8 mouse cellular contexts compared by ENCODE assay signal in genomic region chr1:89580031-89580998, GRCm38 (mm10).
DNase-seq lines count a peak whose midpoint lies in the region; ATAC-seq and TF ChIP-seq lines count a peak whose summit lies in the region.

No protein-coding gene starts in this region.

- no peaks in the 10 kb centered on the region for H3K9me3 ChIP-seq in embryonic facial prominence, embryonic 14.5 days (ENCODE audit: control insufficient read depth, low read length)
- no peaks in the 10 kb centered on the region for H3K9me3 ChIP-seq in heart, embryonic 10.5 days
- H3K9me3 ChIP-seq in kidney, embryonic 16.5 days (ENCODE audit: low read length), result no peaks in the 10 kb centered on the region

- H3K9ac ChIP-seq in embryonic facial prominence, embryonic 14.5 days (ENCODE audit: low read depth, low read length), result peak overlapping the region; percentile 71
- peak overlapping the region; percentile 76 for H3K9ac ChIP-seq in kidney, embryonic 16.5 days (replicated peaks; ENCODE audit: low read length)
- peak overlapping the region; percentile 66 for H3K9ac ChIP-seq in liver, adult 2 months (ENCODE audit: low read depth, low read length)

- peak; percentile 87 for ATAC-seq in embryonic facial prominence, embryonic 14.5 days (ENCODE audit: low read depth)
- peak; percentile 84 for ATAC-seq in kidney, embryonic 16.5 days (ENCODE audit: low FRiP score, low TSS enrichment)

- peak; percentile 51 to 73 for DNase-seq in spleen, postnatal 4 days (ENCODE audit: low spot score in 2 of 2)
- DNase-seq in spleen, postnatal 36 days (ENCODE audit: low spot score in 2 of 2), result no peak
- DNase-seq in embryonic facial prominence, embryonic 14.5 days (ENCODE audit: low spot score), result peak; percentile 91
- DNase-seq in heart, embryonic 10.5 days (ENCODE audit: low spot score), result no peak
- no peak for DNase-seq in liver, adult 2 months (ENCODE audit: extremely low read depth, low read depth, low spot score)
- peak; percentile 80 for DNase-seq in neural tube, embryonic 10.5 days (ENCODE audit: extremely low spot score, low spot score)
- DNase-seq in thymus, postnatal 0 days (ENCODE audit: low spot score), result peak; percentile 37

- TF ChIP-seq POLR2A in liver, adult 2 months (IDR thresholded peaks at IDR 0.05; ENCODE audit: extremely low read depth, insufficient read depth, low read length), result no peak

- no peak for TF ChIP-seq CTCF in liver, adult 2 months (IDR thresholded peaks at IDR 0.05; ENCODE audit: low read depth, low read length)

- peaks cover 10% of the 10 kb centered on the region; the same call in 1 of the 2 replicates for H3K27me3 ChIP-seq in embryonic facial prominence, embryonic 14.5 days (replicated peaks; ENCODE audit: control insufficient read depth, insufficient read depth, low read length)
- peaks cover 28% of the 10 kb centered on the region for H3K27me3 ChIP-seq in heart, embryonic 10.5 days (ENCODE audit: insufficient read depth, poor library complexity, severe bottlenecking)
- H3K27me3 ChIP-seq in kidney, embryonic 16.5 days (ENCODE audit: insufficient read depth, low read length), result peaks cover 10% of the 10 kb centered on the region
- peaks cover 8% of the 10 kb centered on the region for H3K27me3 ChIP-seq in liver, adult 2 months (ENCODE audit: control insufficient read depth, insufficient read depth, low read length)

- H3K4me1 ChIP-seq in embryonic facial prominence, embryonic 14.5 days (ENCODE audit: control insufficient read depth, insufficient read depth, low read length), result peaks cover 24% of the 10 kb centered on the region
- peaks cover 53% of the 10 kb centered on the region for H3K4me1 ChIP-seq in heart, embryonic 10.5 days
- peaks cover 66% of the 10 kb centered on the region for H3K4me1 ChIP-seq in kidney, embryonic 16.5 days (ENCODE audit: insufficient read depth, low read length)
- H3K4me1 ChIP-seq in liver, adult 2 months (ENCODE audit: control insufficient read depth, insufficient read depth, low read length), result peaks cover 4% of the 10 kb centered on the region; the same call in 1 of the 2 replicates

- no peaks in the 10 kb centered on the region for H3K36me3 ChIP-seq in embryonic facial prominence, embryonic 14.5 days (ENCODE audit: control insufficient read depth, insufficient read depth, low read length)
- no peaks in the 10 kb centered on the region for H3K36me3 ChIP-seq in heart, embryonic 10.5 days
- H3K36me3 ChIP-seq in kidney, embryonic 16.5 days (ENCODE audit: insufficient read depth, low read length), result no peaks in the 10 kb centered on the region
- H3K36me3 ChIP-seq in liver, adult 2 months (ENCODE audit: control insufficient read depth, insufficient read depth, low read length), result no peaks in the 10 kb centered on the region

- H3K4me3 ChIP-seq in embryonic facial prominence, embryonic 14.5 days (ENCODE audit: low read depth, low read length), result peak overlapping the region; percentile 71
- peak overlapping the region; percentile 81 for H3K4me3 ChIP-seq in heart, embryonic 10.5 days
- H3K4me3 ChIP-seq in kidney, embryonic 16.5 days (ENCODE audit: low read length), result peak overlapping the region; percentile 71
- peak overlapping the region; percentile 61 for H3K4me3 ChIP-seq in liver, adult 2 months (ENCODE audit: insufficient read depth, low read depth, low read length)

- 0% methylated on average over 20 of the region's 146 CpGs for WGBS in embryonic facial prominence, embryonic 14.5 days
- 3% methylated on average over 138 of the region's 146 CpGs for WGBS in heart, embryonic 10.5 days
- WGBS in kidney, embryonic 16.5 days, result under 1% methylated on average over 97 of the region's 146 CpGs
- WGBS in liver, adult 2 months, result 3% methylated on average over 137 of the region's 146 CpGs

- H3K79me2 ChIP-seq in liver, adult 2 months (ENCODE audit: control insufficient read depth, insufficient read depth, low read length), result peaks cover 26% of the 10 kb centered on the region

- peak overlapping the region; percentile 100 for H3K4me2 ChIP-seq in embryonic facial prominence, embryonic 14.5 days (ENCODE audit: low read depth, low read length)
- H3K4me2 ChIP-seq in kidney, embryonic 16.5 days (replicated peaks; ENCODE audit: low read depth, low read length), result peak overlapping the region; percentile 100

- H3K27ac ChIP-seq in embryonic facial prominence, embryonic 14.5 days (replicated peaks; ENCODE audit: low read depth, low read length), result peak overlapping the region; percentile 65
- H3K27ac ChIP-seq in heart, embryonic 10.5 days, result peak overlapping the region; percentile 88
- peak overlapping the region; percentile 59 for H3K27ac ChIP-seq in kidney, embryonic 16.5 days (ENCODE audit: low read length)
- H3K27ac ChIP-seq in liver, adult 2 months (replicated peaks; ENCODE audit: insufficient read depth, low read depth, low read length), result no peak overlapping the region

Comparison
In these comparisons a context has a peak if more than half of its experiments do, and no peak if none do; other contexts are left out.
1. DNase-seq: peak in spleen, postnatal 4 days (2 of 2), embryonic facial prominence, embryonic 14.5 days (single experiment), neural tube, embryonic 10.5 days (single experiment) and thymus, postnatal 0 days (single experiment); none in spleen, postnatal 36 days (0 of 2), heart, embryonic 10.5 days (single experiment) and liver, adult 2 months (single experiment).
2. Peak in every context shown above with its lines, with median percentiles within 50 percentile points of each other: H3K4me3 ChIP-seq and H3K9ac ChIP-seq.